7 mouse cellular contexts compared by ENCODE assay signal in the genomic region with DNA sequence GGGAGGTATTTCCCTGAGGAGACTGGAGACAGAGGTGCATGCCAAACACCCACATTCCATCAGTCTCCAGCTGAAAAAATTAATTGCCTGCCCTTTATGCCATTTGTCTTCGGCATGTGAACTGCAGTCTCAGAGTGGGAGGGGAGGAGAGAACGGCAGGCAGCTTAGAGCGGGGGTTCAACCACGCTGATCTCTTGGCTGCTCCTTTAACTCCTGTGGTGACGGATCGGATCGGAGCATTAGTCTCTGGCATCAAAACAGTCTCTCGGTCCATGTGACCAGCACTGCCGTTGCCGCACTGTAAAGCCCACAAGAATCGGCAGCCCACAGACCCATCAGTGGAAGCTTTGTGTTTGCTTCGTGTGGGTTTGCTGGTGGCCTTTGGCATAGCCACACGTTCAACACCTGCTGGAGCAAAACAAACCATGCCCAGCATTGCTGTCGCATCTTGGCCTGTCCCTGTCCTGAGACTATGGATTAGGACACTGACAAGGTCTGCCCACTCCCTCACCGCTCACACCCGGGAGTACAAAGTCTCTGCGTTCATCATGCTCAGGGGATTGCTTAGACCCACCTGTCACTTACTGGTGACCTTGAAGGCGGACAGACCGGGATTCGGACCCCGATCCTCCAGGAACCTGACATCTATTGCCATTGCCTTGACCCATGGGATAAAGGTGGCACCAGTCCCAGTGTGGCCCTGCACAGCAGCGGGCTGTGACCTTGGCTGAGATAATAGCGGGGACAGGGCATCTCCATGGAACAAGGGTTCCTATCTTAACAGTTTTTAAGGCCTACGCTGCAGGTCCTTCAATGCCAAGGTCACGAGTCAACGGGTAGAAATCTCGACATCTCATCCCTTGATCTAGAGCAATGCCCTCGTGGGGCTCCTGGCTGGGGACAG. TPM values are rescaled to one million over a fixed set of nuclear protein-coding genes. Genes with fewer than 3 reads are reported as not detected.
DNase-seq lines count a peak whose midpoint lies in the region; ATAC-seq and TF ChIP-seq lines count a peak whose summit lies in the region.

No protein-coding gene starts in this region.

- H3K27ac ChIP-seq in neural tube, embryonic 11.5 days (ENCODE audit: low read depth, low read length): no peak overlapping the region
- peak overlapping the region; percentile 86 for H3K27ac ChIP-seq in bone marrow, adult 2 months (ENCODE audit: control insufficient read depth, insufficient read depth, low read depth, low read length, poor library complexity)
- H3K27ac ChIP-seq in heart, embryonic 13.5 days (replicated peaks): peak overlapping the region; percentile 87

- H3K4me1 ChIP-seq in neural tube, embryonic 11.5 days (ENCODE audit: control insufficient read depth, insufficient read depth, low read length): peaks cover 8% of the 10 kb centered on the region; the same call in 1 of the 2 replicates
- no peaks in the 10 kb centered on the region; the same call in 1 of the 2 replicates for H3K4me1 ChIP-seq in bone marrow, adult 2 months (ENCODE audit: control insufficient read depth, insufficient read depth, low read length)
- H3K4me1 ChIP-seq in heart, embryonic 13.5 days: peaks cover 39% of the 10 kb centered on the region

- H3K27me3 ChIP-seq in neural tube, embryonic 11.5 days (ENCODE audit: control insufficient read depth, insufficient read depth, low read length): no peaks in the 10 kb centered on the region
- no peaks in the 10 kb centered on the region for H3K27me3 ChIP-seq in heart, embryonic 13.5 days (replicated peaks)

- peak; percentile 19 for DNase-seq in neural tube, embryonic 11.5 days (ENCODE audit: low spot score)
- DNase-seq in neural tube, embryonic 10.5 days (ENCODE audit: extremely low spot score, low spot score): no peak
- peak; percentile 50 for DNase-seq in kidney, postnatal 10 days
- peak; percentile 57 for DNase-seq in naive thymus-derived CD4-positive, alpha-beta T cell, adult 2 months (ENCODE audit: low read depth)
- DNase-seq in c-Kit-positive CD71-positive TER-119-positive erythroid progenitor cells, embryonic 14.5 days (ENCODE audit: low spot score): no peak

- no peaks in the 10 kb centered on the region for H3K36me3 ChIP-seq in neural tube, embryonic 11.5 days (ENCODE audit: control insufficient read depth, insufficient read depth, low read length)
- H3K36me3 ChIP-seq in heart, embryonic 13.5 days: no peaks in the 10 kb centered on the region

- 13% methylated on average over 28 of the region's 28 CpGs for WGBS in neural tube, embryonic 11.5 days
- 33% methylated on average over 28 of the region's 28 CpGs for WGBS in bone marrow, adult 2 months
- WGBS in heart, embryonic 13.5 days: 10% methylated on average over 28 of the region's 28 CpGs

- peak; percentile 18; the same call in 1 of the 2 replicates for TF ChIP-seq CTCF in bone marrow, adult 2 months (IDR thresholded peaks at IDR 0.05; ENCODE audit: control insufficient read depth, insufficient read depth, low read length)

- H3K4me2 ChIP-seq in neural tube, embryonic 11.5 days (ENCODE audit: low read depth): peak overlapping the region; percentile 74
- peak overlapping the region; percentile 76 for H3K4me2 ChIP-seq in heart, embryonic 13.5 days

- no peak for TF ChIP-seq POLR2A in bone marrow, adult 2 months (IDR thresholded peaks at IDR 0.05; ENCODE audit: borderline replicate concordance, control insufficient read depth, low read depth, low read length)

- ATAC-seq in neural tube, embryonic 11.5 days (ENCODE audit: insufficient read depth, low FRiP score, low TSS enrichment): peak; percentile 26; the same call in 1 of the 2 replicates
- ATAC-seq in heart, embryonic 13.5 days (ENCODE audit: extremely low read depth, insufficient number of reproducible peaks, low FRiP score, low TSS enrichment): peak; percentile 23; the same call in 1 of the 2 replicates

- peak overlapping the region; percentile 32 for H3K4me3 ChIP-seq in neural tube, embryonic 11.5 days (ENCODE audit: low read depth, low read length)
- H3K4me3 ChIP-seq in bone marrow, adult 2 months (replicated peaks; ENCODE audit: control insufficient read depth, low read depth, low read length): peak overlapping the region; percentile 66
- peak overlapping the region; percentile 54 for H3K4me3 ChIP-seq in heart, embryonic 13.5 days

- no peaks in the 10 kb centered on the region for H3K9me3 ChIP-seq in neural tube, embryonic 11.5 days (ENCODE audit: control insufficient read depth, low read length)
- no peaks in the 10 kb centered on the region for H3K9me3 ChIP-seq in heart, embryonic 13.5 days

- peak overlapping the region; percentile 64 for H3K9ac ChIP-seq in neural tube, embryonic 11.5 days (ENCODE audit: low read length)
- peak overlapping the region; percentile 80 for H3K9ac ChIP-seq in heart, embryonic 13.5 days

RNA-seq across cellular contexts. Expression of a gene that starts 41.3 kb away (rescaled TPM):
- 265 and 278 TPM in 2 replicates for polyA plus RNA-seq in neural tube, embryonic 11.5 days (2014; fragmentation: Nextera tagmentation; extraction: Ambion mirVana)
- polyA plus RNA-seq in bone marrow, adult 2 months (2011; ENCODE audit: insufficient read depth, insufficient read length, low replicate concordance, missing spikeins): 30.2 and 62.2 TPM in 2 replicates
- polyA plus RNA-seq in heart, embryonic 13.5 days (2015; fragmentation: Nextera tagmentation; extraction: Ambion mirVana): 208 and 243 TPM in 2 replicates

Comparison
In these comparisons a context has a peak if more than half of its experiments do, and no peak if none do; other contexts are left out.
1. DNase-seq: peak in neural tube, embryonic 11.5 days (single experiment), kidney, postnatal 10 days (single experiment) and naive thymus-derived CD4-positive, alpha-beta T cell, adult 2 months (single experiment); none in neural tube, embryonic 10.5 days (single experiment) and c-Kit-positive CD71-positive TER-119-positive erythroid progenitor cells, embryonic 14.5 days (single experiment).
2. Peak in every context shown above with its lines, with median percentiles within 50 percentile points of each other: H3K4me3 ChIP-seq.